Mouse (Mus musculus) spleen, adult 2 months (tissue): ENCODE data around the gene Dyrk1a. TPM values are rescaled to one million over a fixed set of nuclear protein-coding genes. Genes with fewer than 3 reads are reported as not detected.

ENCODE experiments used
- DNase-seq, 2 experiments: peaks; one replicate each; pipeline versions ENCODE4 v3.0.0 to v3.0.0-alpha.2; 2012 to 2021; ENCODE audit warnings: low spot score in 2 of 2, low read depth in 1 of 2
- H3K27ac ChIP-seq: fragments of 200-500 bp; 2 replicates; pipeline ENCODE4 v1.5.1; 2012; ENCODE audit warnings: low read length, inconsistent platforms; ENCODE audit not compliant: insufficient read depth
- H3K27me3 ChIP-seq: fragments of 200-500 bp; 2 replicates; pipeline ENCODE4 v1.6.1; 2012; ENCODE audit warnings: mild to moderate bottlenecking, moderate library complexity, low read length, inconsistent platforms; ENCODE audit not compliant: control insufficient read depth, insufficient read depth
- H3K36me3 ChIP-seq: fragments of 200-500 bp; 2 replicates; pipeline ENCODE4 v1.6.1; 2012; ENCODE audit warnings: mild to moderate bottlenecking, low read length, inconsistent platforms; ENCODE audit not compliant: control insufficient read depth, insufficient read depth
- H3K4me1 ChIP-seq: fragments of 200-500 bp; 2 replicates; pipeline ENCODE4 v1.6.1; 2011; ENCODE audit warnings: inconsistent platforms; ENCODE audit not compliant: control insufficient read depth, insufficient read depth, insufficient read length
- H3K4me3 ChIP-seq: fragments of 200-500 bp; 2 replicates; pipeline ENCODE4 v1.5.1; 2011; ENCODE audit warnings: mild to moderate bottlenecking, inconsistent platforms; ENCODE audit not compliant: insufficient read depth, insufficient read length; ENCODE audit errors: extremely low read depth
- CTCF ChIP-seq: fragments of 200-500 bp; IDR thresholded peaks from 2 replicates; pipeline ENCODE4 v1.5.1; 2011; ENCODE audit warnings: mild to moderate bottlenecking, inconsistent platforms; ENCODE audit not compliant: insufficient read depth, insufficient read length, insufficient replicate concordance; ENCODE audit errors: extremely low read depth
- POLR2A ChIP-seq: fragments of 200-500 bp; IDR thresholded peaks from 2 replicates; pipeline ENCODE4 v1.6.1; 2011; ENCODE audit warnings: low read depth, low read length, inconsistent platforms
- WGBS: fragments of 180-500 bp; shearing (Covaris S2); methylation state at CpG from one replicate; pipeline ENCODE4 v1.1.7; 2018; 5-methylcytosine and 5-hydroxymethylcytosine counted together
- polyA plus RNA-seq: library from polyadenylated mRNA; depleted of rRNA; stranded (reverse); fragments of >200 nt; gene quantifications from 2 replicates; pipeline ENCODE4 v1.2.3, GENCODE M21; 2012

The Dyrk1a gene
- polyA plus RNA-seq, 1 experiment: 24.7 TPM

- Histone ChIP-seq H3K27ac (0 out of 2 replicates have a peak overlapping the region, but pooled peaks have one; percentile 29), H3K36me3 (no peaks in the 10 kb centered on the region), H3K4me1 (peaks cover 38% of the 10 kb centered on the region), H3K4me3 (no peak overlapping the region), H3K27me3 (no peaks in the 10 kb centered on the region)
- no peak for DNase-seq
- TF ChIP-seq CTCF: no peak
- TF ChIP-seq POLR2A: no peak
- WGBS: 54% methylated on average over 1 of the region's 1 CpGs
Observed at GRCm38 (mm10) chr16:94590214-94590613, 20.4 kb downstream of the Dyrk1a start.

- TF ChIP-seq CTCF: no peak
- TF ChIP-seq POLR2A: no peak
- H3K4me1 ChIP-seq: peaks cover 38% of the 10 kb centered on the region
- H3K27me3 ChIP-seq: no peaks in the 10 kb centered on the region
- no peak for DNase-seq
- H3K27ac ChIP-seq: no peak overlapping the region
- WGBS: 89% methylated on average over 8 of the region's 8 CpGs
- no peak overlapping the region for H3K4me3 ChIP-seq
- no peaks in the 10 kb centered on the region for H3K36me3 ChIP-seq
Observed at GRCm38 (mm10) chr16:94590977-94591376, 21.2 kb downstream of the Dyrk1a start.

- Histone ChIP-seq H3K4me1 (peaks cover 39% of the 10 kb centered on the region), H3K27ac (no peak overlapping the region), H3K27me3 (no peaks in the 10 kb centered on the region), H3K36me3 (no peaks in the 10 kb centered on the region), H3K4me3 (no peak overlapping the region)
- DNase-seq: no peak
- 72% methylated on average over 3 of the region's 3 CpGs for WGBS
- TF ChIP-seq POLR2A (no peak), CTCF (no peak)
Observed at GRCm38 (mm10) chr16:94591536-94591935, 21.7 kb downstream of the Dyrk1a start.

GRCm38 (mm10) chr16:94596633-94597032, 26.8 kb downstream of the Dyrk1a start:
- Histone ChIP-seq H3K4me1 (peaks cover 42% of the 10 kb centered on the region), H3K27ac (no peak overlapping the region), H3K36me3 (no peaks in the 10 kb centered on the region), H3K27me3 (no peaks in the 10 kb centered on the region), H3K4me3 (no peak overlapping the region)
- 57% methylated on average over 2 of the region's 2 CpGs for WGBS
- no peak for DNase-seq
- TF ChIP-seq CTCF (no peak), POLR2A (no peak)

- no peak for TF ChIP-seq POLR2A
- TF ChIP-seq CTCF: no peak
- Histone ChIP-seq H3K36me3 (no peaks in the 10 kb centered on the region), H3K27ac (no peak overlapping the region), H3K4me1 (peaks cover 50% of the 10 kb centered on the region), H3K4me3 (no peak overlapping the region), H3K27me3 (no peaks in the 10 kb centered on the region)
- DNase-seq: no peak
- WGBS: 18% methylated on average over 1 of the region's 1 CpGs
Observed at GRCm38 (mm10) chr16:94597640-94598039, 27.8 kb downstream of the Dyrk1a start.

- TF ChIP-seq CTCF (no peak), POLR2A (no peak)
- WGBS: 39% methylated on average over 6 of the region's 6 CpGs
- H3K4me1 ChIP-seq: peaks cover 54% of the 10 kb centered on the region
- DNase-seq: no peak
- H3K36me3 ChIP-seq: no peaks in the 10 kb centered on the region
- H3K4me3 ChIP-seq: no peak overlapping the region
- no peak overlapping the region for H3K27ac ChIP-seq
- H3K27me3 ChIP-seq: no peaks in the 10 kb centered on the region
Observed at GRCm38 (mm10) chr16:94599977-94600724, 30.3 kb downstream of the Dyrk1a start.

- H3K4me1 ChIP-seq: peaks cover 53% of the 10 kb centered on the region
- no peak for DNase-seq
- no peaks in the 10 kb centered on the region for H3K36me3 ChIP-seq
- no peak overlapping the region for H3K27ac ChIP-seq
- TF ChIP-seq CTCF (no peak), POLR2A (no peak)
- no peak overlapping the region for H3K4me3 ChIP-seq
- no peaks in the 10 kb centered on the region for H3K27me3 ChIP-seq
- WGBS: 72% methylated on average over 5 of the region's 5 CpGs
Observed at GRCm38 (mm10) chr16:94601089-94601488, 31.3 kb downstream of the Dyrk1a start.
